ENCODE assay signal across 8 mouse cellular contexts in genomic region chr2:93647051-93647923, GRCm38 (mm10). TPM values are rescaled to one million over a fixed set of nuclear protein-coding genes. Genes with fewer than 3 reads are reported as not detected.
A peak's percentile ranks its signal among the peaks of the same experiment; 100 is the strongest.
DNase-seq lines count a peak whose midpoint lies in the region; ATAC-seq and TF ChIP-seq lines count a peak whose summit lies in the region.

No protein-coding gene starts in this region.

- H3K9ac ChIP-seq in forebrain, postnatal 0 days: no peak overlapping the region

- no peaks in the 10 kb centered on the region for H3K4me1 ChIP-seq in cerebellum, adult 2 months (ENCODE audit: control insufficient read depth, insufficient read depth, low read length)
- H3K4me1 ChIP-seq in forebrain, postnatal 0 days (ENCODE audit: insufficient read depth): no peaks in the 10 kb centered on the region

- no peak overlapping the region for H3K27ac ChIP-seq in cerebellum, adult 2 months (ENCODE audit: insufficient read depth, low read length)
- no peak overlapping the region for H3K27ac ChIP-seq in forebrain, postnatal 0 days (ENCODE audit: low read depth, low read length)

- no peak for TF ChIP-seq CTCF in cerebellum, adult 2 months (IDR thresholded peaks at IDR 0.05; ENCODE audit: borderline replicate concordance, insufficient read depth, low read depth, low read length)
- TF ChIP-seq CTCF in forebrain, postnatal 0 days (IDR thresholded peaks at IDR 0.05; ENCODE audit: low read depth): no peak

- no peak for ATAC-seq in forebrain, postnatal 0 days

- no peak for TF ChIP-seq POLR2A in cerebellum, adult 2 months (IDR thresholded peaks at IDR 0.05; ENCODE audit: borderline replicate concordance, insufficient read depth, low read length)

- peak; percentile 28 to 52 for DNase-seq in cerebellum, adult 2 months
- DNase-seq in cerebellum, adult 11 months: no peak
- peak; percentile 37 for DNase-seq in ES-CJ7 (ENCODE audit: low read depth, low spot score)
- peak; percentile 66 for DNase-seq in forebrain, postnatal 0 days
- peak; percentile 26 for DNase-seq in kidney, postnatal 14 days
- DNase-seq in retina, embryonic 14.5 days (ENCODE audit: low spot score): peak; percentile 49
- DNase-seq in thymus, postnatal 14 days: no peak
- DNase-seq in thymus, postnatal 36 days: no peak

- peak overlapping the region; percentile 21; the same call in 1 of the 2 replicates for H3K4me2 ChIP-seq in forebrain, postnatal 0 days (ENCODE audit: low read depth)

- no peak overlapping the region for H3K4me3 ChIP-seq in cerebellum, adult 2 months (replicated peaks; ENCODE audit: insufficient read depth, low read depth, low read length)
- H3K4me3 ChIP-seq in forebrain, postnatal 0 days (ENCODE audit: low read depth, low read length): no peak overlapping the region

- no peaks in the 10 kb centered on the region for H3K36me3 ChIP-seq in forebrain, postnatal 0 days (ENCODE audit: insufficient read depth)

- peaks cover 10% of the 10 kb centered on the region; the same call in 1 of the 2 replicates for H3K27me3 ChIP-seq in cerebellum, adult 2 months (ENCODE audit: control insufficient read depth, insufficient read depth, low read length)
- H3K27me3 ChIP-seq in forebrain, postnatal 0 days (ENCODE audit: insufficient read depth, low read length): peaks cover 48% of the 10 kb centered on the region

- WGBS in cerebellum, adult 2 months: 7% methylated on average over 44 of the region's 44 CpGs
- WGBS in forebrain, postnatal 0 days: 1% methylated on average over 44 of the region's 44 CpGs

- no peaks in the 10 kb centered on the region for H3K9me3 ChIP-seq in forebrain, postnatal 0 days (ENCODE audit: low read length)

RNA-seq across cellular contexts. Expression of gene Alx4, which starts 5.1 kb away (rescaled TPM):
- polyA plus RNA-seq in cerebellum, adult 2 months (2012; rRNA removed): 0.46 and 0.79 TPM in 2 replicates
- total RNA-seq in forebrain, postnatal 0 days (2014; rRNA removed): 2.6 and 4.2 TPM in 2 replicates
- polyA plus RNA-seq in forebrain, postnatal 0 days (2015; fragmentation: Nextera tagmentation; extraction: Ambion mirVana): 0.58 and 0.72 TPM in 2 replicates

Comparison
In these comparisons a context has a peak if more than half of its experiments do, and no peak if none do; other contexts are left out.
1. DNase-seq: peak in cerebellum, adult 2 months (2 of 2), ES-CJ7 (single experiment), forebrain, postnatal 0 days (single experiment), kidney, postnatal 14 days (single experiment) and retina, embryonic 14.5 days (single experiment); none in cerebellum, adult 11 months (single experiment), thymus, postnatal 14 days (single experiment) and thymus, postnatal 36 days (0 of 2).